Mouse (Mus musculus) small intestine, adult 2 months (tissue): ENCODE data around the gene Bsg.

Experiments used
- CTCF ChIP-seq: fragments of 200-500 bp; IDR thresholded peaks from 2 replicates; pipeline ENCODE4 v1.5.1; 2012; ENCODE audit warnings: low read depth, mild to moderate bottlenecking, control low read depth, inconsistent platforms, low read length, moderate library complexity, mixed read lengths; ENCODE audit not compliant: insufficient replicate concordance, insufficient read length; ENCODE audit errors: extremely low read depth
- POLR2A ChIP-seq: fragments of 200-500 bp; IDR thresholded peaks from 2 replicates; pipeline ENCODE4 v1.6.1; 2012; ENCODE audit warnings: low read depth, mild to moderate bottlenecking, control low read depth, inconsistent platforms, low read length, moderate library complexity

GRCm38 (mm10) chr10:79668771-79669575 is 35.3 kb upstream of the Bsg start, which contains the start of gene Tpgs1:
- TF ChIP-seq CTCF (peak; percentile 79; the same call in 1 of the 2 replicates), POLR2A (0 out of 2 replicates have a peak, but pooled peaks have one; percentile 49)
